Mouse (Mus musculus) bone marrow, adult 2 months (tissue): ENCODE results near the gene Kcnh4.

Experiments used
- CTCF ChIP-seq: fragments of 200-500 bp; IDR thresholded peaks from 2 replicates; pipeline ENCODE4 v1.5.1; 2011; ENCODE audit warnings: low read length, control low read depth; ENCODE audit not compliant: control insufficient read depth, insufficient read depth
- POLR2A ChIP-seq: fragments of 200-500 bp; IDR thresholded peaks from 2 replicates; pipeline ENCODE4 v1.6.1; 2011; ENCODE audit warnings: low read depth, mild to moderate bottlenecking, control low read depth, low read length, borderline replicate concordance; ENCODE audit not compliant: control insufficient read depth

- TF ChIP-seq POLR2A: no peak
- TF ChIP-seq CTCF: no peak
Observed at GRCm38 (mm10) chr11:100709201-100709810, 50.4 kb downstream of the Kcnh4 start.
